24 mouse cellular contexts compared by ENCODE assay signal in the genomic region with DNA sequence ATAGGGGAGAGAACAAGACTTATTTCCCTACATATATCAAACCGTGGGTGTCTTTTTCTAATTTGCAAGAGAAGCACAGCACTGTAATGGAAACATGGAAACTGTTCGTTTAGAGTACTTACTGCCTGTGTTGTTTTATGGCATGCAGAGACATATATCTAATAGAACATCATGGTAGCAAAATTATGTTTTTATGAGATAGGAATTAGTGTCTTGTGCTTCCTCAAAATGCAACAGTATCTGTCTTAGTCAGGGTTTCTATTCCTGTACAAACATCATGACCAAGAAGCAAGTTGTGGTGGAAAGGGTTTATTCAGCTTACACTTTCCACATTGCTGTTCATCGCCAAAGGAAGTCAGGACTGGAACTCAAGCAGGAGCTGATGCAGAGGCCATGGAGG. TPM values are rescaled to one million over a fixed set of nuclear protein-coding genes. Genes with fewer than 3 reads are reported as not detected.
DNase-seq lines count a peak whose midpoint lies in the region; ATAC-seq and TF ChIP-seq lines count a peak whose summit lies in the region.
"Had no signal": no experiment of that assay in that cellular context is flagged by ENCODE, and none has a peak within 500 bp of the region (broad histone marks: within the 10 kb centered on the region; RNA-seq: fewer than 3 reads in every experiment).

No protein-coding gene starts in this region.

- H3K4me2 ChIP-seq in heart, embryonic 11.5 days: peak overlapping the region; percentile 49
- H3K4me2 ChIP-seq in liver, embryonic 13.5 days: peak overlapping the region; percentile 82
- H3K4me2 ChIP-seq: forebrain, embryonic 15.5 days; heart, embryonic 15.5 days; limb, embryonic 15.5 days; midbrain, embryonic 15.5 days had no signal

- peak overlapping the region; percentile 62 for H3K9ac ChIP-seq in heart, embryonic 11.5 days (ENCODE audit: low read depth, low read length)
- H3K9ac ChIP-seq in liver, embryonic 13.5 days: peak overlapping the region; percentile 86
- H3K9ac ChIP-seq: forebrain, embryonic 15.5 days; heart, embryonic 15.5 days; limb, embryonic 15.5 days; midbrain, embryonic 15.5 days had no signal

- H3K4me3 ChIP-seq in heart, embryonic 11.5 days (ENCODE audit: low read depth, low read length): 0 out of 2 replicates have a peak overlapping the region, but pooled peaks have one; percentile 14
- H3K4me3 ChIP-seq in bone marrow, adult 2 months (replicated peaks; ENCODE audit: control insufficient read depth, low read depth, low read length): no peak overlapping the region
- H3K4me3 ChIP-seq in liver, embryonic 13.5 days (replicated peaks): peak overlapping the region; percentile 58
- H3K4me3 ChIP-seq: embryonic facial prominence, embryonic 10.5 days; forebrain, embryonic 15.5 days; heart, embryonic 15.5 days; hindbrain, embryonic 10.5 days; limb, embryonic 15.5 days; midbrain, embryonic 15.5 days; myocyte had no signal

- H3K27me3 ChIP-seq in heart, embryonic 11.5 days (ENCODE audit: control insufficient read depth, insufficient read depth, low read length): no peaks in the 10 kb centered on the region
- H3K27me3 ChIP-seq in liver, embryonic 13.5 days: no peaks in the 10 kb centered on the region
- H3K27me3 ChIP-seq: CH12.LX; forebrain, embryonic 15.5 days; heart, embryonic 15.5 days; limb, embryonic 15.5 days; midbrain, embryonic 15.5 days had no signal

- H3K4me1 ChIP-seq in heart, embryonic 11.5 days (ENCODE audit: control insufficient read depth, insufficient read depth, low read length): peaks cover 4% of the 10 kb centered on the region; the same call in 1 of the 2 replicates
- peaks cover 4% of the 10 kb centered on the region; the same call in 1 of the 2 replicates for H3K4me1 ChIP-seq in bone marrow, adult 2 months (ENCODE audit: control insufficient read depth, insufficient read depth, low read length)
- H3K4me1 ChIP-seq in liver, embryonic 13.5 days (replicated peaks): peaks cover 93% of the 10 kb centered on the region
- H3K4me1 ChIP-seq: embryonic facial prominence, embryonic 10.5 days; forebrain, embryonic 15.5 days; heart, embryonic 15.5 days; limb, embryonic 15.5 days; midbrain, embryonic 15.5 days had no signal

- no peaks in the 10 kb centered on the region for H3K9me3 ChIP-seq in heart, embryonic 11.5 days (replicated peaks; ENCODE audit: control insufficient read depth, low read length)
- H3K9me3 ChIP-seq in liver, embryonic 13.5 days (replicated peaks): no peaks in the 10 kb centered on the region
- H3K9me3 ChIP-seq: embryonic facial prominence, embryonic 10.5 days; forebrain, embryonic 15.5 days; heart, embryonic 15.5 days; hindbrain, embryonic 10.5 days; limb, embryonic 15.5 days; megakaryocyte, embryonic 14.5 days; midbrain, embryonic 15.5 days had no signal

- TF ChIP-seq POLR2A in bone marrow, adult 2 months (IDR thresholded peaks at IDR 0.05; ENCODE audit: borderline replicate concordance, control insufficient read depth, low read depth, low read length): no peak

- peak overlapping the region; percentile 85 for H3K27ac ChIP-seq in heart, embryonic 11.5 days (ENCODE audit: low read depth, low read length)
- H3K27ac ChIP-seq in bone marrow, adult 2 months (ENCODE audit: control insufficient read depth, insufficient read depth, low read depth, low read length, poor library complexity): peak overlapping the region; percentile 76; the same call in 1 of the 2 replicates
- H3K27ac ChIP-seq in liver, embryonic 13.5 days: peak overlapping the region; percentile 100
- H3K27ac ChIP-seq: embryonic facial prominence, embryonic 10.5 days; forebrain, embryonic 15.5 days; heart, embryonic 15.5 days; hindbrain, embryonic 10.5 days; limb, embryonic 15.5 days; midbrain, embryonic 15.5 days had no signal

- WGBS in heart, embryonic 11.5 days (ENCODE audit: insufficient replicate concordance): 79% methylated on average over 3 of the region's 3 CpGs
- WGBS in bone marrow, adult 2 months: 47% methylated on average over 3 of the region's 3 CpGs
- WGBS in liver, embryonic 13.5 days (ENCODE audit: insufficient replicate concordance): 36% methylated on average over 3 of the region's 3 CpGs

- DNase-seq in heart, postnatal 36 days: no peak
- DNase-seq in liver, embryonic 13.5 days: no peak
- DNase-seq in kidney, adult 9 months: no peak
- DNase-seq in urinary bladder, adult 18-20 months (ENCODE audit: low spot score in 2 of 2): no peak
- DNase-seq: adrenal gland, postnatal 10 days; cerebellum, adult 2 months; cerebellum, postnatal 36 days; kidney, adult 18-20 months; kidney, postnatal 25 days; spleen, adult 18-20 months; thymus, postnatal 25 days had no signal

- H3K36me3 ChIP-seq in heart, embryonic 11.5 days (ENCODE audit: control insufficient read depth, insufficient read depth, low read length): no peaks in the 10 kb centered on the region
- H3K36me3 ChIP-seq in liver, embryonic 13.5 days: peaks cover 67% of the 10 kb centered on the region
- H3K36me3 ChIP-seq: embryonic facial prominence, embryonic 10.5 days; forebrain, embryonic 15.5 days; heart, embryonic 15.5 days; hindbrain, embryonic 10.5 days; limb, embryonic 15.5 days; midbrain, embryonic 15.5 days had no signal

- TF ChIP-seq CTCF in bone marrow, adult 2 months (IDR thresholded peaks at IDR 0.05; ENCODE audit: control insufficient read depth, insufficient read depth, low read length): no peak

- intact Hi-C loops in heart, postnatal 36 days (cut with DNase I): no loop called here

- ATAC-seq in heart, embryonic 11.5 days (replicated peaks; ENCODE audit: insufficient number of reproducible peaks, low FRiP score, low TSS enrichment): no peak
- no peak for ATAC-seq in liver, embryonic 13.5 days (ENCODE audit: low read depth)
- ATAC-seq in megakaryocyte-erythroid progenitor cell, adult 5-6 weeks (replicated peaks; ENCODE audit: low FRiP score, low TSS enrichment, poor library complexity, severe bottlenecking): peak; percentile 17; the same call in 1 of the 2 replicates
- ATAC-seq: forebrain, embryonic 15.5 days; lung, postnatal 0 days; midbrain, embryonic 15.5 days had no signal

RNA-seq across cellular contexts. Expression of a gene that starts 8.1 kb away (rescaled TPM):
- 11.9 and 12.1 TPM in 2 replicates for polyA plus RNA-seq in heart, embryonic 11.5 days (2014; fragmentation: Nextera tagmentation; extraction: Ambion mirVana)
- 1 to 10 TPM; 1.2 to 1.5 TPM for total RNA-seq in heart, postnatal 36 days (2021)
- polyA plus RNA-seq in bone marrow, adult 2 months (2011; ENCODE audit: insufficient read depth, insufficient read length, low replicate concordance, missing spikeins): 167 and 175 TPM in 2 replicates
- 150 and 164 TPM in 2 replicates for polyA plus RNA-seq in liver, embryonic 13.5 days (2015; fragmentation: Nextera tagmentation; extraction: Ambion mirVana)
- 88.1 and 106 TPM in 2 replicates for total RNA-seq in megakaryocyte-erythroid progenitor cell, adult 5-6 weeks (2014; fragmentation: Nextera tagmentation)
- 36.2 and 60.3 TPM in 2 replicates for total RNA-seq in megakaryocyte-erythroid progenitor cell, adult 5-6 weeks (2017)

RNA-seq across cellular contexts. Expression of a gene that starts 33.2 kb away (rescaled TPM):
- polyA plus RNA-seq in heart, embryonic 11.5 days (2014; fragmentation: Nextera tagmentation; extraction: Ambion mirVana): 21.8 and 22.4 TPM in 2 replicates
- 10 to 100 TPM in 1 of 2 experiments, 1 to 10 TPM in 1; 9.0 to 10.0 TPM for total RNA-seq in heart, postnatal 36 days (2021)
- 2.8 and 4.6 TPM in 2 replicates for polyA plus RNA-seq in bone marrow, adult 2 months (2011; ENCODE audit: insufficient read depth, insufficient read length, low replicate concordance, missing spikeins)
- polyA plus RNA-seq in liver, embryonic 13.5 days (2015; fragmentation: Nextera tagmentation; extraction: Ambion mirVana): 3.4 and 4.3 TPM in 2 replicates
- total RNA-seq in megakaryocyte-erythroid progenitor cell, adult 5-6 weeks (2014; fragmentation: Nextera tagmentation): 27.5 and 34.8 TPM in 2 replicates
- total RNA-seq in megakaryocyte-erythroid progenitor cell, adult 5-6 weeks (2017): 24.0 and 31.1 TPM in 2 replicates

Comparison
In these comparisons a context has a peak if more than half of its experiments do, and no peak if none do; other contexts are left out.
1. RNA of a gene that starts 8.1 kb away (polyA plus RNA-seq): 167 to 175 TPM in bone marrow, adult 2 months and 150 to 164 TPM in liver, embryonic 13.5 days; 11.9 to 12.1 TPM in heart, embryonic 11.5 days; every median in the first group is over 10 times any median in the second.
2. Peak in every context shown above with its lines, with median percentiles within 50 percentile points of each other: H3K27ac ChIP-seq.